Mouse (Mus musculus) urinary bladder, postnatal 0 days (tissue): ENCODE measurements around the gene Bcl2l2. TPM values are rescaled to one million over a fixed set of nuclear protein-coding genes. Genes with fewer than 3 reads are reported as not detected.

Source experiments
- polyA plus RNA-seq: library from polyadenylated mRNA; unstranded; fragments of >200 nt; fragmentation: Nextera tagmentation; extraction: Ambion mirVana; gene quantifications from 2 replicates; pipeline ENCODE4 v1.2.1, GENCODE M21; 2015

The Bcl2l2 gene
- 4.2 and 4.4 TPM in 2 replicates for polyA plus RNA-seq

GRCm38 (mm10) chr14:54883154-54884021, at the start of gene Bcl2l2, which contains the start of gene Gm20521:
Gene Bcl2l2 (plus strand): TSS chr14:54883377.
Gene Gm20521 (plus strand): TSS chr14:54883441.

GRCm38 (mm10) chr14:54870861-54871260, 12.3 kb upstream of the Bcl2l2 start, which contains the start of gene Homez:
Gene Homez (minus strand): TSS chr14:54870961.

GRCm38 (mm10) chr14:54877048-54877715, 6.0 kb upstream of the Bcl2l2 start, which contains the start of gene Ppp1r3e:
Gene Ppp1r3e (minus strand): TSS chr14:54877550.

GRCm38 (mm10) chr14:54892200-54892599, 9.0 kb downstream of the Bcl2l2 start, which contains the start of gene Pabpn1:
Gene Pabpn1 (plus strand): TSS chr14:54892500.

GRCm38 (mm10) chr14:54912886-54913285, 29.7 kb downstream of the Bcl2l2 start, which contains the start of gene Slc22a17:
Gene Slc22a17 (minus strand): TSS chr14:54913132.

GRCm38 (mm10) chr14:54925349-54926342, 42.5 kb downstream of the Bcl2l2 start, which contains the start of gene Efs:
Gene Efs (minus strand): TSS chr14:54926126.

GRCm38 (mm10) chr14:54932645-54933150, 49.5 kb downstream of the Bcl2l2 start, which contains the start of gene Il25:
Gene Il25 (plus strand): TSS chr14:54932695.

GRCm38 (mm10) chr14:54935904-54936830, 53.0 kb downstream of the Bcl2l2 start, which contains the start of gene Cmtm5:
Gene Cmtm5 (plus strand): TSS chr14:54936261.

Other genes with a start within 250 kb of the Bcl2l2 start
- gene Gm17606, start 242.4 kb upstream of the Bcl2l2 start, polyA plus RNA-seq, result not detected in 2 replicates
- 0.59 and 0.66 TPM in 2 replicates for gene Cdh24, start 242.0 kb upstream of the Bcl2l2 start, polyA plus RNA-seq
- gene 1700123O20Rik, start 197.2 kb upstream of the Bcl2l2 start, polyA plus RNA-seq, result 57.6 and 58.6 TPM in 2 replicates
- gene Acin1, start 196.4 kb upstream of the Bcl2l2 start, polyA plus RNA-seq, result 50.8 and 54.6 TPM in 2 replicates
- gene Gm29776, start 184.5 kb upstream of the Bcl2l2 start, polyA plus RNA-seq, result 0.13 TPM in 1 of 2 replicates, not detected in the other
- gene Cebpe, start 171.2 kb upstream of the Bcl2l2 start, polyA plus RNA-seq, result 0.10 TPM in 1 of 2 replicates, not detected in the other
- 12.7 and 14.8 TPM in 2 replicates for gene Slc7a8, start 101.4 kb upstream of the Bcl2l2 start, polyA plus RNA-seq
- not detected in 2 replicates for gene Rnf212b, start 69.2 kb upstream of the Bcl2l2 start, polyA plus RNA-seq
- 4.1 and 5.4 TPM in 2 replicates for gene Homez, start 12.4 kb upstream of the Bcl2l2 start, polyA plus RNA-seq
- gene Ppp1r3e, start 5.8 kb upstream of the Bcl2l2 start, polyA plus RNA-seq, result 0.62 and 1.3 TPM in 2 replicates
- gene Gm20521, start 64 bp downstream of the Bcl2l2 start, polyA plus RNA-seq, result 0.26 and 0.69 TPM in 2 replicates
- 46.7 and 52.4 TPM in 2 replicates for gene Pabpn1, start 9.1 kb downstream of the Bcl2l2 start, polyA plus RNA-seq
- gene Slc22a17, start 29.8 kb downstream of the Bcl2l2 start, polyA plus RNA-seq, result 14.4 and 15.9 TPM in 2 replicates
- gene Efs, start 42.7 kb downstream of the Bcl2l2 start, polyA plus RNA-seq, result 12.7 and 14.5 TPM in 2 replicates
- gene Il25, start 49.3 kb downstream of the Bcl2l2 start, polyA plus RNA-seq, result not detected in 2 replicates
- 0.82 and 0.99 TPM in 2 replicates for gene Cmtm5, start 52.9 kb downstream of the Bcl2l2 start, polyA plus RNA-seq
- 2.6 and 2.9 TPM in 2 replicates for gene Myh6, start 83.5 kb downstream of the Bcl2l2 start, polyA plus RNA-seq
- gene Gm17428, start 93.6 kb downstream of the Bcl2l2 start, polyA plus RNA-seq, result not detected in 2 replicates
- 4.0 and 7.6 TPM in 2 replicates for gene Myh7, start 111.2 kb downstream of the Bcl2l2 start, polyA plus RNA-seq
- gene Ngdn, start 132.1 kb downstream of the Bcl2l2 start, polyA plus RNA-seq, result 54.0 and 55.3 TPM in 2 replicates
- 0.49 and 0.51 TPM in 2 replicates for gene Zfhx2, start 208.9 kb downstream of the Bcl2l2 start, polyA plus RNA-seq
- 11.9 and 13.8 TPM in 2 replicates for gene Thtpa, start 211.4 kb downstream of the Bcl2l2 start, polyA plus RNA-seq
- 13.1 and 15.8 TPM in 2 replicates for gene Ap1g2, start 223.2 kb downstream of the Bcl2l2 start, polyA plus RNA-seq
- gene Jph4, start 233.6 kb downstream of the Bcl2l2 start, polyA plus RNA-seq, result 0.75 and 0.77 TPM in 2 replicates